Mouse (Mus musculus) midbrain, postnatal 0 days (tissue): Measurements from ENCODE around the gene Gnptg. TPM values are rescaled to one million over a fixed set of nuclear protein-coding genes. Genes with fewer than 3 reads are reported as not detected.

Source experiments
- ATAC-seq: fragments of 200-750 bp; cut with Nextera tagmentation; 2 replicates; pipeline ENCODE4 v1.8.0; 2017; ENCODE audit warnings: moderate number of reproducible peaks, mild to moderate bottlenecking, moderate TSS enrichment, moderate library complexity; ENCODE audit not compliant: low FRiP score
- DNase-seq: peaks from one replicate; pipeline ENCODE4 v3.0.0-alpha.2; 2015; ENCODE audit warnings: low spot score
- H3K27ac ChIP-seq: fragments of 300-500 bp; sonication (generic); 2 replicates; pipeline ENCODE4 v1.5.1; 2014; ENCODE audit warnings: low read depth, mild to moderate bottlenecking, low read length, mixed read lengths
- H3K27me3 ChIP-seq: fragments of 300-500 bp; sonication (generic); 2 replicates; pipeline ENCODE4 v1.6.1; 2014; ENCODE audit warnings: low read length, control low read depth, mixed read lengths; ENCODE audit not compliant: insufficient read depth
- H3K36me3 ChIP-seq: fragments of 300-500 bp; sonication (generic); 2 replicates; pipeline ENCODE4 v1.6.1; 2014; ENCODE audit warnings: low read length, control low read depth, mixed read lengths; ENCODE audit not compliant: insufficient read depth
- H3K4me1 ChIP-seq: fragments of 300-500 bp; sonication (generic); 2 replicates; pipeline ENCODE4 v1.6.1; 2014; ENCODE audit warnings: mild to moderate bottlenecking, control low read depth, antibody characterized with exemption, low read length, mixed read lengths; ENCODE audit not compliant: insufficient read depth
- H3K4me2 ChIP-seq: fragments of 300-500 bp; sonication (generic); 2 replicates; pipeline ENCODE4 v1.6.1; 2014; ENCODE audit warnings: low read depth, mild to moderate bottlenecking, low read length, mixed read lengths; ENCODE audit not compliant: poor library complexity, severe bottlenecking
- H3K4me3 ChIP-seq: fragments of 300-500 bp; sonication (generic); 2 replicates; pipeline ENCODE4 v1.5.1; 2014; ENCODE audit warnings: low read depth, mild to moderate bottlenecking, low read length, moderate library complexity
- H3K9ac ChIP-seq: fragments of 300-500 bp; sonication (generic); replicated peaks from 2 replicates; pipeline ENCODE4 v1.6.1; 2014; ENCODE audit warnings: mild to moderate bottlenecking, low read length, moderate library complexity, mixed read lengths; ENCODE audit not compliant: poor library complexity, severe bottlenecking
- H3K9me3 ChIP-seq: fragments of 300-500 bp; sonication (generic); 2 replicates; pipeline ENCODE4 v1.6.1; 2016; ENCODE audit warnings: low read length, control low read depth
- CTCF ChIP-seq: IDR thresholded peaks from 2 replicates; pipeline ENCODE4 v1.5.1; 2016; ENCODE audit warnings: antibody characterized with exemption, mild to moderate bottlenecking
- WGBS: fragments of 180-500 bp; shearing (Covaris S2); extraction: QIAGEN DNeasy Blood & Tissue Kit; methylation state at CpG from one replicate; pipeline ENCODE4 v1.1.7; 2014; 5-methylcytosine and 5-hydroxymethylcytosine counted together
- polyA plus RNA-seq: library from polyadenylated mRNA; unstranded; fragments of >200 nt; fragmentation: Nextera tagmentation; extraction: Ambion mirVana; gene quantifications from 2 replicates; pipeline ENCODE4 v1.2.1, GENCODE M21; 2015
- total RNA-seq: library from RNA; depleted of rRNA; stranded (reverse); fragments of >200 nt; gene quantifications from 2 replicates; pipeline ENCODE4 v1.2.3, GENCODE M21; 2014

Gnptg gene
- total and polyA plus RNA-seq, 2 experiments from 2014 or later = 104 to 127 TPM

DNA sequence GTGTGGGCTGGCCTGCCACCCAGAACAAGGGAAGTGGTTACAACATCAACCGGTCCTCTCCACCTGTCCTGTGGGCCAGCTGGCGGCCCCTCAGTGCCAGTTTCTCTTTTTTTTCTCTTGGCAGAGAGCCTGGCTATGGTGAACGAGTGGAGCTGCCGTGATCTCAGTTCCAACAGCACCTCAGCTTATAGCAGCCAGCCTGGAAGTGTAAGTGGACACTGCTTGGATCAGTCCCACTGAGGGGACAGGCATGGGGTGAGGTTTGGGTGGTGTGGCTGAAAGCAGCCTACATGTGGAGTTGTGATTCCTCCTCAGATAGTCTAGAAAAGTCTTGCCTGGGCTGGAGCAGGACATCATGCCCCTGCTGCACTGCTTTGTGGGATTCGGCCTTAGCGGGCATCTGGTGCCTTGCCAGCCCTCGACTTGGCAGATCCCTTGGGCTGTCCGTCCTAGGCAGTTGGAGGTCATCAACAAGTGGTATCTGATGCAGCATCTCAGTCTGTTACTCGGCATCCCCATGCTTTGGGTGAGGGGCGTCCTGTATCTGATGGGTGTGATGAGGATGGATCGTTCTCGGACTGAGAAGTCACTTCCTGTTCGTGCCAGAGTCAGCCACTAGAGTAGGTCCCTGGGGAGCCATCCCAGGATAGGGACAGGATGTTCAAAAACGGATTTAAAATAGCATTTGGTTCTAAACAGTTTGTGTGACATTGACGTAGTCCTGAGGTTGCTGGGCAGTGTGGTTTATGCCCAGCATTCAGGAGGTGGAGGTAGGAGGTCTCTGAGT, 29.1 kb downstream of the Gnptg start:
- WGBS = 89% methylated on average over 15 of the region's 15 CpGs
- Histone ChIP-seq H3K36me3 (peaks cover 68% of the 10 kb centered on the region), H3K4me2 (no peak overlapping the region), H3K4me1 (no peaks in the 10 kb centered on the region), H3K9ac (no peak overlapping the region), H3K9me3 (no peaks in the 10 kb centered on the region), H3K4me3 (no peak overlapping the region), H3K27me3 (no peaks in the 10 kb centered on the region), H3K27ac (no peak overlapping the region)
- DNase-seq (no peak), ATAC-seq (no peak)
- TF ChIP-seq CTCF = no peak

DNA sequence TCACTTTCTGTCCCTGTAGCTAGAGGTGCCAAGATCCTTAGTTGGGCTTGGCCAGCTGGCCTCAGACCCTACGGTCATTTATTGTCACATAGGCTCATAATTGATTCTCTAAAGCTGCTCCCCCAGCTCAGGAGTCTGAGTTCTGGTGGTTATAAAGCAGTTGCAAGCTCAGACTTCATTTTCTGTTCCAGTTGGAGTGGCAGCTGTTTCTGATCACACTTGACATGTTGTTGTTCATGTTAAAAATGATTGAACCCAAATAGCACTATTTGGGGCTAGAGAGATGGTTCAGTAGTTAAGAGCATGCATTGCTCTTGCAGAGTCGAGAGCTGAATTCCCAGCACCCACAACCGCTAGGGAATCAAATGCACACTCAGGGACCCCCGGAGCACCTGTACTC, 29.9 kb downstream of the Gnptg start:
- Histone ChIP-seq H3K4me1 (no peaks in the 10 kb centered on the region), H3K36me3 (peaks cover 75% of the 10 kb centered on the region), H3K4me2 (no peak overlapping the region), H3K9me3 (no peaks in the 10 kb centered on the region), H3K27ac (no peak overlapping the region), H3K9ac (no peak overlapping the region), H3K27me3 (no peaks in the 10 kb centered on the region), H3K4me3 (no peak overlapping the region)
- no peak for ATAC-seq
- no peak for TF ChIP-seq CTCF
- WGBS = over 99% methylated on average over 4 of the region's 4 CpGs
- no peak for DNase-seq

DNA sequence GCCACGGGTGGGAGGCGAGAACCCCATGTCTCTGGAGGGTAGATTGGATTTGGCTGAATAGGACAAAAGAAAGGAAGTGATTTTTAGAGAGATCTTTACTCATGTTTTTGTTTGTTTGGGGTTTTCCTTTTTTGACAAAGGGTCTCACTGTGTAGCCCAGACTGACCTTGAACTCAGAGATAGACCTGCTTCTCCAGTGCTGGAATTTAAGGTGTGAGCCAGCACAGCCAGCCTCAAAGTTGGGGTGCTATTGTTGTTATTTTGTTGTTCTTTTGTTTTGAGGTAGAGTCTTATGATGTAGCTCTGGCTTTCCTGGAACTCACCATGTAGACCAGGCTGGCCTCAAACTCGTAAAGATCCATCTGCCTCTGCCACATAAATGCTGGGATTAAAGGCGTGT, 37.5 kb downstream of the Gnptg start:
- ATAC-seq = no peak
- Histone ChIP-seq H3K4me2 (no peak overlapping the region), H3K27me3 (no peaks in the 10 kb centered on the region), H3K9me3 (no peaks in the 10 kb centered on the region), H3K36me3 (peaks cover 61% of the 10 kb centered on the region), H3K9ac (no peak overlapping the region), H3K27ac (no peak overlapping the region), H3K4me3 (no peak overlapping the region), H3K4me1 (no peaks in the 10 kb centered on the region)
- DNase-seq = no peak
- 92% methylated on average over 4 of the region's 4 CpGs for WGBS
- TF ChIP-seq CTCF = no peak

DNA sequence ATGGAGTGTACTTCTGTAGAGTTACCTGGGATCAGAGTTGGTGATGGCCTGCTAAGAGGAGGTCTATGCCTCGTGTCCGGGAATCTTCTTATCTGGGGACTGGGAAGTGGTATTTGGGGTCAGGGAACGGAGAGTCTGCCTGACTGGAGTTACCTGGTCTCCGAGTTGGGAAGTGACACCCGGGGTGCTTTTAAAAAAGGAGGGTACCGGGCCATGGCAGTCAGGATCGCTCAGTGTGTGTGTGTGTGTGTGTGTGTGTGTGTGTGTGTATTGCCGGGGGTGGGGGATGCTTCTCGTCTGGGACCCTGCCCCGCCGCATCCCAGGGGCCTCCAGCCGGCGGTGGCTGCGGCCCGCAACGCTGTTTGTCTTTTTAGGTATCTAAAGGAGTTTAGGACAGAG, 50.8 kb downstream of the Gnptg start:
- Histone ChIP-seq H3K4me3 (peak overlapping the region; percentile 98), H3K9ac (peak overlapping the region; percentile 94), H3K4me1 (peaks cover 12% of the 10 kb centered on the region), H3K27me3 (no peaks in the 10 kb centered on the region), H3K9me3 (no peaks in the 10 kb centered on the region), H3K4me2 (peak overlapping the region; percentile 88), H3K36me3 (peaks cover 11% of the 10 kb centered on the region), H3K27ac (no peak overlapping the region)
- no peak for ATAC-seq
- no peak for TF ChIP-seq CTCF
- WGBS = 6% methylated on average over 12 of the region's 16 CpGs
- DNase-seq = no peak

DNA sequence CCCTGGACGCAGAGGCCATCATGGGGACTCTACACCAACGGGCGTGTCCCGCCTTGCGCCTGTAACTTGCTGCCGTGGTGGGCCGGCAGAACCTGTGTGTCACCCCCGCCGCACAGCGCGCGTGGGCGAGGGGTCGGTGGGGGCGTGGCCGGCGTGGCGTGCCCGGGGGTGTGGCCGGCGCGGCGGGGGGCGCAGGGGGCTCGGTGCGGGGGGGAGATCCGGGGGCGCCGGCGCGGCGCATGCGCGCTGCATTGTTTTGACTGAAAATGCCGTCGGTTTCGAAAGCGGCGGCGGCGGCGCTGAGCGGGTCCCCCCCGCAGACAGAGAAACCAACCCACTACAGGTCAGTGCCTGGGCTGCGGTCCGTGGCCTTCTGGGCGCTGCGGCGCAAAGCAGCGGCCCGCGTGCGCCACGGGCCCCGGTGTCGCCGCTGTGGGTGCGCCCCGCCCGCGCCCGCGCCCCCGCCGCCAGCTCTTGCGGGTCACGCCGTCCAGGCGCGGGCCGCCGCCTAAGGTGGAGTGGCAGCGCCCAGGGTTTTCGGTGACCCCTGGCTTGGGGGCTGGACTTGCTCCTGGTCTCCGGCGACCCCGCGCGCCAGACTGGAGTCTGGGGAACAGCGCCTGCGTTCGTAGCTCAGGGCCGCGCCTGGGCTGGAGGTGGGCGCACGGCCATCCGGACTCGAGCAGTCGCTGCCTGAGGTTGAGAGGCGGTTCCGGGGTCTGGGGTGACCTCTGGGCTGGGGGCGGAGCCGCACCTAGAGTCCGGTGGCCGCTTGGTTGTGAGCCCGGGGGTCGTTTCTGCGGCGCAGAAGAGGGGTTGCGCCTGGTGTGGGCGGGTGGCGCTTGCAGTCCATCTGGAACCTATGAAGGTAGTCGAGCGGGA, 51.5 kb downstream of the Gnptg start, which contains the start of gene Unkl:
Gene Unkl (plus strand): TSS at position 248 of the 882 bp plus-strand sequence.
- H3K9me3 ChIP-seq = no peaks in the 10 kb centered on the region
- under 1% methylated on average over 84 of the region's 104 CpGs for WGBS
- no peak for TF ChIP-seq CTCF
- H3K27ac ChIP-seq = peak within 1 kb of the TSS; percentile 58; the same call in 1 of the 2 replicates
- ATAC-seq (peak; percentile 24), DNase-seq (peak; percentile 71)
- peaks cover 12% of the 10 kb centered on the region for H3K4me1 ChIP-seq
- no peaks in the 10 kb centered on the region for H3K27me3 ChIP-seq
- peak within 1 kb of the TSS; percentile 88 for H3K4me2 ChIP-seq
- peaks cover 5% of the 10 kb centered on the region; the same call in 1 of the 2 replicates for H3K36me3 ChIP-seq
- peak within 1 kb of the TSS; percentile 98 for H3K4me3 ChIP-seq
- peak within 1 kb of the TSS; percentile 94 for H3K9ac ChIP-seq
